Mouse (Mus musculus) CD8-positive naive resting alpha-beta T cell, adult 2 months (primary cell): ENCODE measurements around the gene Acr.

Source experiments
- DNase-seq, 2 experiments: peaks; one replicate each; pipeline ENCODE4 v3.0.0; 2022; ENCODE audit warnings: low read depth in 2 of 2, low spot score in 2 of 2

Acr gene

DNA sequence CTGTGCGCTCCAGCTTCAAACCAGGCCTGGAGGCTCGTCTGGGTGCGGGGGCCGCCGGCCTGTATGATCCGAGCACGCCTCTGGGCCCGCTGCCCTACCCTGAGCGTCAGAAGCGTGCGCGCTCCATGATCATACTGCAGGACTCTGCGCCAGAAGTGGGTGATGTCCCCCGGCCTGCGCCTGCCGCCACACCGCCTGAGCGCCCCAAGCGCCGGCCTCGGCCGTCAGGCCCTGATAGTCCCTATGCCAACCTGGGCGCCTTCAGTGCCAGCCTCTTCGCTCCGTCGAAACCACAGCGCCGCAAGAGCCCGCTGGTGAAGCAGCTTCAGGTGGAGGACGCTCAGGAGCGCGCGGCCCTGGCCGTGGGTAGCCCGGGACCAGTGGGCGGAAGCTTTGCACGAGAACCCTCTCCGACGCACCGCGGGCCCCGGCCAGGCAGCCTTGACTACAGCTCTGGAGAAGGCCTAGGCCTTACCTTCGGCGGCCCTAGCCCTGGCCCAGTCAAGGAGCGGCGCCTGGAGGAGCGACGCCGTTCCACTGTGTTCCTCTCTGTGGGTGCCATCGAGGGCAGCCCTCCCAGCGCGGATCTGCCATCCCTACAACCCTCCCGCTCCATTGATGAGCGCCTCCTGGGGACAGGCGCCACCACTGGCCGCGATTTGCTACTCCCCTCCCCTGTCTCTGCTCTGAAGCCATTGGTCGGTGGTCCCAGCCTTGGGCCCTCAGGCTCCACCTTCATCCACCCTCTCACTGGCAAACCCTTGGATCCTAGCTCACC, 20.1 kb upstream of the Acr start:
- DNase-seq = no peak

DNA sequence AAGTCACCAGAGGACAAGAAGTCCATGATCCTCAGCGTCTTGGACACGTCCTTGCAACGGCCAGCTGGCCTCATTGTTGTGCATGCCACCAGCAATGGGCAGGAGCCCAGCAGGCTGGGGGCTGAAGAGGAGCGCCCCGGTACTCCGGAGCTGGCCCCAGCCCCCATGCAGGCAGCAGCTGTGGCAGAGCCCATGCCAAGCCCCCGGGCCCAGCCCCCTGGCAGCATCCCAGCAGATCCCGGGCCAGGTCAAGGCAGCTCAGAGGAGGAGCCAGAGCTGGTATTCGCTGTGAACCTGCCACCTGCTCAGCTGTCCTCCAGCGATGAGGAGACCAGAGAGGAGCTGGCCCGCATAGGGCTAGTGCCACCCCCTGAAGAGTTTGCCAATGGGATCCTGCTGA, 19.3 kb upstream of the Acr start:
- no peak for DNase-seq

DNA sequence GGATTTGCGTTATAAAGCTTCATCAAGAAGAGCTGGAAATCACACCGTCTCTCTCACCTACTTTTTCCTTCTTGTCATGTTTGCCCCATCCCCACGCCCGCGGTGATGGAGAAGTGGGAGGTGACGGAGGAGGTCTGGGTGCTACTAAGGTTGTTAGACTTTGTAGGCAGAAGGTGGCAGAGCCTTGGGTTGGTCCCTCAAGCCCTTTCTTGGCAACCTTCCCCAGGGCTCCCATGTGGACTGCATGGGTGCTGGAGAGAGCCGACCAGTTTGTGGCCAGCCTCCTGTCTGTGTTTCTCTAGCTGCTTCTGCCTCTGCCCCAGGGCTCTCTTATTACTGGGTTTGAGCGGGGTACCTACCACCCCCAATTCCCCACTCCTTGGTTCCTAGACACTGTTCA, 17.6 kb upstream of the Acr start:
- DNase-seq = no peak

DNA sequence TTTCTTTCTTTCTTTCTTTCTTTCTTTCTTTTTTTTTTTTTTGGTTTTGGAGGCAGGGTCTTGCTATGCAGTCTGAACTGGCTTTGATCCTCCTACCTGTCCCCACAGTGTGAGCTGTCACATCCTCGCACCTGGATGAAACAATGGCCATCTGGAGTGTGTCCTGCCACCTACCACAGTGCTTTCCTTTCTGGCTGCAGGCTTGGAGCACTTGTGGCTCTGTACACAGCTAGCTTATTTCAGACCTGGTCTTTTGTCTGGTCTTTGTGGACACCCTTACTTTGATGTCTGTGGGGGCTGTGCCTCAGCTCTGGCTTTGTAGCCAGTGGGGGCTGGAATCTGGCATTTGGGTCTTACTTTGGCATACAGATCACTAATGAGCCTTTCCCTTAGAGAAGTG, 16.4 kb upstream of the Acr start:
- DNase-seq = no peak

DNA sequence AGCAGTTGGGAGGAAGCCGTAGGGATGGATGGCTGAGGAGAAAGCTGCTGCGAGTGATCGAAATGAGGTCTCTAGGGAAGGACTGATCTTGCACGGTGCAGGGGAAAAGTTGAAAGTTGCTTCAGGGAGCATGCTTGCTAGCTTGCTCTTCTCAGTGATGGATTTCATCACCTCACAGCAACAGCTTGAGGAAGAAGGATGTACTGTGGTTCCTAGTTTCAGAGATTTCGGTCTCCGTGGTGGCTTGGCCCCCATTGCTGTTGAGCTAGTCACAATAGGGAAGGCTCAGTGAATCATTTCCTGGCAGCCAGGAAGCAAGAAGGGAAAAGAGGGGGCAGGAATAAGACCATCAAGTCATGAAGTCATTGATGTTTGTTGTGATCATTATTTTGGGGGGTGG, 12.5 kb upstream of the Acr start:
- no peak for DNase-seq

DNA sequence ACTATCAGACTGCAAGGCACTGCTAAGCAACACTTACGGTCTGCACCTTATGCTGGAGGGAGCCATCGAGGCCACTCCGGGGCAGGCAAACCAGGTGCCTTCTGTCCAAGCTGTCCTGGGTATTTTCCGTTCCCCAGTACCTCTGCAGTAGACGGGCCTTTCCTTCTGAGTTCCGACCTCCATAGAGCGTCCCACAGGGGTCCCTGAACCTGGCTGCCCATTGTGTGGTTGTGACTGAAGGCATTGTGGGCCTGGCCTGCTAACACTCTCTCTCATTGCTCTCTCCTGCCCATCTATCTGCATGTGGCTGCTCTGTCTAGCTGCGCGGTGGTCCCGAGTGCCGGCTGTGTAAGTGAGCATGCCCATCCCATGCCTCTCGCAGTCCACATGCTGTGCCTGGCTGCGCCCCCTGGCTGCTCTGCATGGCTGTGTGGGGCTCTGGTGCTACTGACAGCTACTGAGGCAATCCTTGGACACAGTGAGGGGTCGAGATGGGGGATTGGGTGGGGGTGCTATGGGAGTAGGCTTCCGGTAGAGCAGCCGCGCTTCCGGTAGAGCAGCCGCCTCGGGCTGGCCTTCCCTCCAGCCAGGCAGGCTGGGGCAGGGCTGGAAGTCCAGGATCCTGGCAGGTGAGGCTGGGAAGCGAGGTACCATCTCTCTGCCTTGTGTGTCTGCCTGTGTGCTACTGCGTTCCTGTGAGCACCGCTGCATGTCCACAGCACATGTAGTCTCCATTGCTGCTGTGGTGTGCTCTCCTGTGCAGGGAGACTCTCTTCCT, 11.5 kb upstream of the Acr start:
- DNase-seq = no peak

DNA sequence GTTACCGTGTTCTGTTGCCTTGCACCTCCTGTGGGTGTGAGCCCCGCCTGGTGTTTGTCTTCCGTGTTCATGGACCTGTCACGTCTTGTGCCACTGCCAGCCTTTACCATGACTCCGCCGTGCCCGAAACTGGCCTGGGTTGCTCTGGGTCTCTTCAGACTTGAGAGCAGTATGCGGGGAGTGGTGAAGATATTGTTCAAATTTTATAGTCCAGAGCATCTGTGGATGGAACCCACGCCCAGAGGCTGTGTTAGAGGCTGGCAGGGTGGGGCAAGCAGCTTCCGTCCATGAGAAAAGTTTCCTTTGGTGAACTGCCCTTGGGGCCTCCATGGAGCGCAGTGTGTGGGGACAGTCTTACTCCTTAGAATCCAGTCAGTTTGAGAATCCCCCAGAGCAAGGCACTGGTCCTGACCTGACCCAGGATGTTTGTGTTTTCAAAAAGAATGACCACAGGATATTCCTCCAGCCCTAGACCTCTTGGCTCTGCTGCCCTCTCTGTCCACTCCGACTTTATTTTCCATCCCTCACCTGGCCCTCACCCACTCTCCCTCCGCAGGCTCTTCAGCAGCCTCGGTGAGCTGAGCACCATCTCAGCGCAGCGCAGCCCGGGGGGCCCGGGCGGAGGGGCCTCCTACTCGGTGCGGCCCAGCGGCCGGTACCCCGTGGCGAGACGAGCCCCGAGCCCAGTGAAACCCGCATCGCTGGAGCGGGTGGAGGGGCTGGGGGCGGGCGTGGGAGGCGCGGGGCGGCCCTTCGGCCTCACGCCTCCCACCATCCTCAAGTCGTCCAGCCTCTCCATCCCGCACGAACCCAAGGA, 10.7 kb upstream of the Acr start:
- DNase-seq = no peak

DNA sequence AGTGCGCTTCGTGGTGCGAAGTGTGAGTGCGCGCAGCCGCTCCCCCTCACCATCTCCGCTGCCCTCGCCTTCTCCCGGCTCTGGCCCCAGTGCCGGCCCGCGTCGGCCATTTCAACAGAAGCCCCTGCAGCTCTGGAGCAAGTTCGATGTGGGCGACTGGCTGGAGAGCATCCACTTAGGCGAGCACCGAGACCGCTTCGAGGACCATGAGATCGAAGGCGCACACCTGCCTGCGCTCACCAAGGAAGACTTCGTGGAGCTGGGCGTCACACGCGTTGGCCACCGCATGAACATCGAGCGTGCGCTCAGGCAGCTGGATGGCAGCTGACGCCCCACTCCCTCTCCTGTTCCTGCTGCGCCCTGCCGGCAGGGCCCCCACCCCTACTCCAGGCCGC, 10.1 kb upstream of the Acr start:
- DNase-seq = no peak

DNA sequence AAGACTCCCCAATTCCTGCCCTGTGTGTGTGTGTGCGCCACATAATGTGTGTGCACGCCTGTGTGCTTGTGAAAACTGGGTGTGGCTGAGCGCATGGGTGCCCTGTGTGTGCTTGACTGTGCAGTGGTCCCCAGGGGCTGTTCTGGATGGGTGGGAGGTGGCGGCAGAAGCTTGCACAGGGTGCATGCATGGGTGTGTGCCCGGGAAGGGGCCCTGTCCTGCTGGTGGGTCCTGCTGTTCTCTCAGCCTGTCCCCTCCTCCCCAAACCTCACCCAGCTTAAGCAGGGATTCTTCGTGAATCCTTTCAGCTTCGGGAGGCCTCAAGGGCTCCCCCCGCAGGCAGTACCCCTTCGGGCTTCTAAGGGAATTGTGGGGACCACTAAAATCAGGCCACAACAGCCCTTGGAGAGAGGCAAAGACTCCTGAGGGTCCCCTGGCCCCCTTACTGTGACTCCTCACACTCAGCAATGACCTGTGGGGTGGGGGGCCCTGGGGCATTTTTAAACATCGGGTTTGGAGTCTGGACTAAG, 8.9 kb upstream of the Acr start:
- no peak for DNase-seq

DNA sequence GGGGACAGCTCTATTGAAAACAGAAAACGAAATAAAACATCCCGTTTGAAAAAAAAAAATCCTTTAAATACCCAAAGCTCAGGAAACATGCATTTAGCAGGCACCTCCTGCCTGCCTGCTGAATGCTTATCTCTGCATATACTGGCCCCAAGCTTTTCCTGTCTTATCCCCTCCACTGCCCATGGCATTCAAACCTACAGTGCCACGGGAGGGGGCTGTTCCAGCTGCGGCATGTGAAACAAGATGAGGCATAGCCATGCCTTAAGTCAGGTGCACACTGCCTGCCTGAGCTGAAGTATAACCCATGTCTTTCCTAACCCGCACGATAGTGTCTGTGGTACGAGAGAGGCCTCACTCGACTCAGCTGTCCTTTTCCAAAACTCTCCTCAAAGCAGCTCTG, 4.0 kb downstream of the Acr start:
- DNase-seq = no peak

DNA sequence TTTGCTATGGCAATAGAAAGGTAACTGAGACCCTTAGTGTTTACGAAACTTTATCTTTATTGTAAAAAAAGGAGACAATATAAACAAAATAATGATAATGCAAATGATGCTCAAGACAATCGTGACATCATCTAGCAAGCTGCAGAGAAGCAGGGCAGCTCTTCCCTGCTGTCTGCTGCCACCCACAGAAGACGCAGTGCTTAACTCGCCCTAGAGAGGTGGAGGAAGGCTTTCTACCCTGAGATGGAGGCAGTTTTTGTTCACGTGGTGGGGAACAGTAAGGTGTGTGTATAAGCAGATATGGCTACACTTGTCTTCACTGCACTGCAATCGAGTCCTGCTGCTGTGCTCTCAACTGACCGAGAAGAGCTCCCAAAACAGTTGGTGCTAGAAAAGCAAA, 14.4 kb downstream of the Acr start:
- no peak for DNase-seq

DNA sequence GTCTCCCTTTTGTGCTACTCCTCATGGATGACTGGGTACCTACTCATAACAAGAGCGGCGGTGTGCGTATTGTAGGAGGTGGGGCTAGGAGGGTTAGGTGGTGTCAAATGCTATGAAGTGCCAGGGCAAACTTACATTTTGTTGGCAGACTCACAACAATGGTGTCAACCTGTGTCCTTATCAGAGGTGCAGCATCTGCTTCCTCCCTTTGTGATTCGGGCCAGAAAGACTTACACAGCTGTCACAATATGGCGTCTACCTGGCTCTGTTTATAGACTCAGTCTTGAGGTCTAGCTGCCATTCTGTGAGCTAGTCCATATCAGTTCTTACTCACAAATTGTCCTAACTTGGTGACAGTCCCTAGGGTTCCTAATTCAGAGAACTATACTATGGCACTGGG, 17.0 kb downstream of the Acr start:
- no peak for DNase-seq

DNA sequence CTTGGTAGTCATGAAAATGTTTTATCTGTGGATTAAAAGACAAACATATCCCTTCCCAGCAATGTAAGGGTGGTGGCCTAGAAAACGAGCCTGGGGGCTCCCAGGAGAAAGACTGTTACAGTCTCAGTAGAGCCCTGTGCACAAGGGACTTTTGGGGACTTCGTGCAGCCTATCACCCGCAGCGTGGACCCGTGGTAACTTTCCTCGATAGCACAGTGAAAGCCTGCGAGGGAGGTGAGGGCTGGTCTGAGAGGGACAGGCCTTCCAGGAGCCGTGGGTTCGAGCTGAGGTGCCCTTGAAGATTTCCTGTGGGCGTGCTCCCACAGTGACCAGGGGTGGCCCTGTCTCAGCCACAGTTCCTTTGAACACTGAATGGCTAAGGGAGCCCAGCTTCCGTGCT, 17.5 kb downstream of the Acr start:
- no peak for DNase-seq

DNA sequence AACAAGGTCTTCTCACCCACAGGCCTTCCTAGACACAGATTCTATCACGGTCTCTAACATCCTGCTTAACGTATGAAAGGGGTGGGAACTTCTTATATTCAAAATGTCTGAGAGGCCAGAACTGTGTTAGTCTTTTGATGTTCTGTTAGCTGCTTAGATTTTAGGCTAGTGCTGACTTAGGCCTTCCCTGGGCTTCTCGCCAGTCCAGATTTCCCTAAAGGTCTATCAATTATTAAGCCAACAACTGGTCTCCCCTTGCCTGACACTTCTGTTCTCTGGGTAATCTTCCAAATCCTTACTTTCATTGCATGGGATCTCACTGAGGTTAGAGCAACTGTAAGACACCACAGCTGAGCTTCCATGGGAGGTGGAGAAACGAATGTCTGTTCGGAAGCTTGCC, 21.0 kb downstream of the Acr start:
- DNase-seq = no peak

DNA sequence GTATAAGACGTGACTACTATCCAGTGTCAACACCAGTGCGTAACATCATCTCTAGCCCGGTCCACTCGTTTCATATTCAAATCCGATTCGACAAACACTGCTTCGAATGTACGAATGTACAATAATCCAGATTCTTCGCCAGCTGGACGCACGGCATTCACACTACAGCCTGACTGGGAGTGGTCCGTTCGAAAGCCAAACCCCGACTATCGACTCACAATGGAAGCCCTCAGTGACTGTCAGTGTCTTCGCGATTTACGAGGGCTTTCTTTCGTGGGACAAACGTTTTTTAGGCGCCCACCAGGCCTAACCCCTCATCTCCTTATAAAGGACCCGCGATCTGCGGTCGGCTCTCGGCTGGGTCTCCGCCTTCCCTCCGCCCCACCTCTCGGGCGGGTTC, 23.2 kb downstream of the Acr start:
- DNase-seq = no peak

DNA sequence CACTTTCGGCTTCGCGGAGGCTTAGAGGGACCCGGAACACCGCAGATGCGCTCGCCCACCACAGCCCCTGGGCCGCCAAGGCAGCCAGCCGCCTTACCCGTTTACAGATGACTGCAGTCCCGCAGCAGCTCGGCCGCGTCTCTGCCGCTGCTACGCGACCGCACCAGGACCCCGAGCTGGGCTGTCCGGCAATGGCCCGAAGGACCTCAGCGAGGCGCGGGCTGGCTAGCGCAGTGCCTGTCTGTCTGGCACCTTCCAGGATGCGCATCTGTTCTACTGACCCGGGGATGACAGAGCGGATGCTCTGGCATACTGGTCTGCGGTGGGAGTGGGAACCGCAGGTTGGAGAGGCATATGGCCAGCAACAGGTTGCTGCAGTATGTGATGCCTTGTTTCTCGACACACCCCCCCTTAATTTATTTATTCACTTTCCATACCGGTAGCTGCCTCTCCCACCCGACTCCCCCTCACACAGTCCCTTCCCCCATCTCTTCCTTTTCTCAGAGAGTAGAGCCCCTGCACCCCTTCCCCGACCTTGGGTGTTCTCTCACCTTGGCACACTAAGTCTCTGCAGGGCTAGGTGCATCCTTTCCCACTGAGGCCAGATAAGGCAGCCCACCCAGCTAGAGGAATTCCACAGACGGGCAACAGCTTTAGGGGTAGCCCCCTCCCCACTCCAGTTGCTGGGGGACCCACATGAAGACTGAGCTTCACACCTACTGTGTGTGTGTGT, 23.8 kb downstream of the Acr start, which contains the start of gene Rabl2:
Gene Rabl2 (minus strand): TSS at position 201 of the 733 bp plus-strand sequence.
- DNase-seq = peak; percentile 40 to 58

DNA sequence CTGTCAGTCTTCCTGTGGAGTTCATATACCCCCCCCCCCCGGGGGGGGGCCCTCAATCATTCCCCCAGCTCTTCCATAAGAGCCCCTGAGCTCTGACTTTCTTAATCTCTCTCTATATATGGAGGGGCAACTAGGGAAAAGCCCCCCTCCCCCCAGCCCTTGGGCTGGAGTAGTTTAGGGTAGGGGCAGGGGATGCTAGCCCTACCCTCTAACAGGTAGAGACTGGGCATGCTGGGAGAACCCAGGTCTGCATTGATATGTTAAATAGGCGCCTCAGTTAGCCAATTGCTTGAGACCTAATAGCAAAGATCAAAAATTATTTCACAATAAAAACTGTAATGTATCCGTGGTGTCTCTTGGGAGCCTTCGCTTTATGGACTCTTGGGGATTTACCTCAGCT, 24.4 kb downstream of the Acr start:
- DNase-seq = no peak

DNA sequence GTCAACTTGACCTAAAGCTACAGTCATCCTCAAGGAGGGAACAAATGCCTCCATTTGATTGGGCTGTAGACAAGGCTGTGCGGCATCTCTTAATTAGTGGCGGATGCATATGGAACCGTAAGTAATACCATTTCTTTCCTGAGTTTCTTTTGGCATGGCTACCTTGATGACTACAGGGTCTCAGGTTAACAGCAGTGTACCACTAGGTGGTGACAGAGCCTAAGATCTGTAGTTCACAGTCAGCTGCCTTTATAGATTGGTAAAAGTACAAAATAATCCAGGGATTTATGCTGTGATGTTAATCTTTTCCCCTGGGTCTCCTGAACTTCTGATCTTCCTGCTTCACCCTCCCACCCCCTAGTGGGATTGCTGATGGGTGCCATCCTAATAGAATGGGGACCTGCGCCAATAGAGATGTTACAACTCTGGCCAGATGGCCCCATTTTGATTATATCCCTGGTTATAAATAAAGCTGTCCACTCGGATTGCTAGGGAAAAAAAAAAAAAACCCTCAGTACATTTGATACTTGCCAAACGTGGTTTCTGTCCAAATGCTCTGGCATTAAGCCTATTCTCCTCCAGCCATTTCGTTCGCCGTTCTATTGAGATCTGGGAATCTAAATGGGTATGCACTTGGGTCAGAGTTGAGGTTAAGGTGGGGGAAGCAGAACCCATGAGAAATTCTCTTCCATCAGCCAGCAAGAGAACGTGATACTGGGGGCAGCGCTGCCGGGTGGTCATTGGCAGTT, 37.9 kb downstream of the Acr start:
- DNase-seq = no peak

DNA sequence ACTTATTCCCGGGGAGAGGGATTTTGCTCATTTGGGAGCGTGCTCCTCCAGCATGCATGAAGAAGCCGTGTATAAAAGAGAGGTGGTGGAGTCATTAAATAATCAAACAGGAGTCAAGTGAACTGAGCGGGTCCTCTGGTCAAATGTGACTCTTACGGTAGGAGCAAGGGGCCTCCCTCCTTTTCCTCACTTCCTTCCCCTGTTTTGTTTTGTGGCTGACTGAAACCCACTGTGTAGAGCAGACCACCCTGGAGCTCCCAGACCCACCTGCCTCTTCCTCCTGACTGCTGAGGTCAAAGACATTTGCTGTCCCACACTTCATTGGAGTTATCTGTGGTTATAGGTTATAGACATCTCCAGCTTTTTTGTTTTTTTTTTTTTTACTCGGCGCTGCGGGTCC, 39.4 kb downstream of the Acr start:
- DNase-seq = no peak

DNA sequence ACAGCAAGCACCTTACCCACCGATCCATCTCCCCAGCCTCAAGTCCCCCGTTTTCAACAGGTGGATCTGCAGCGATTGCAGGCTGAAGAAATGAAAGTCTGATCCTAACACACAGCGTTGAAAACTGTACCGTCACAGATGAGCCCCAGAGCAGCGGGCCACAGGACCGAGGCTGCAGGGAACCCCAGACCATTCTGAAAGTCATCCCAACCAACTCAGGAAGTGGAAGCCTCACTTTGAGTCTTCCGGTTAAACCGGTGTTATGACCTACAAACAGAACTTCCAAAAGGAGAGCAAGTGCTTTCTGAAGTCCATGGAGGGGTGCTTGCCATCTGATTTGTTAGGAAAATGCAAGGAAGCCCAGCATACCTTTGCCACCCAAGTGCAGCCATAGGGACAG, 39.8 kb downstream of the Acr start:
- no peak for DNase-seq
